Mouse (Mus musculus) kidney, embryonic 15.5 days (tissue): Measurements from ENCODE around the gene Fblim1. TPM values are rescaled to one million over a fixed set of nuclear protein-coding genes. Genes with fewer than 3 reads are reported as not detected.
A peak's percentile ranks its signal among the peaks of the same experiment; 100 is the strongest.

Source experiments
- ATAC-seq: fragments of 200-750 bp; cut with Nextera tagmentation; replicated peaks from 2 replicates; pipeline ENCODE4 v1.8.0; 2017; ENCODE audit warnings: moderate TSS enrichment; ENCODE audit not compliant: low FRiP score
- H3K27ac ChIP-seq: fragments of 300-500 bp; sonication (generic); 2 replicates; pipeline ENCODE4 v1.5.1; 2015; ENCODE audit warnings: mild to moderate bottlenecking, inconsistent platforms
- H3K27me3 ChIP-seq: fragments of 300-500 bp; sonication (generic); 2 replicates; pipeline ENCODE4 v1.6.1; 2015; ENCODE audit warnings: inconsistent platforms
- H3K36me3 ChIP-seq: fragments of 300-500 bp; sonication (generic); 2 replicates; pipeline ENCODE4 v1.6.1; 2015; ENCODE audit warnings: inconsistent platforms
- H3K4me1 ChIP-seq: fragments of 300-500 bp; sonication (generic); 2 replicates; pipeline ENCODE4 v1.6.1; 2015; ENCODE audit warnings: inconsistent platforms
- H3K4me2 ChIP-seq: fragments of 300-500 bp; sonication (generic); 2 replicates; pipeline ENCODE4 v1.6.1; 2015; ENCODE audit warnings: moderate library complexity, mild to moderate bottlenecking, inconsistent platforms
- H3K4me3 ChIP-seq: fragments of 300-500 bp; sonication (generic); replicated peaks from 2 replicates; pipeline ENCODE4 v1.5.1; 2015; ENCODE audit warnings: mild to moderate bottlenecking, inconsistent platforms
- H3K9ac ChIP-seq: fragments of 300-500 bp; sonication (generic); 2 replicates; pipeline ENCODE4 v1.6.1; 2015; ENCODE audit warnings: mild to moderate bottlenecking, inconsistent platforms
- H3K9me3 ChIP-seq: fragments of 300-500 bp; sonication (generic); replicated peaks from 2 replicates; pipeline ENCODE4 v1.6.1; 2016; ENCODE audit warnings: inconsistent platforms
- WGBS: fragments of 180-500 bp; shearing (Covaris S2); methylation state at CpG from one replicate; pipeline ENCODE4 v1.1.7; 2015; ENCODE audit warnings: mixed read lengths; 5-methylcytosine and 5-hydroxymethylcytosine counted together
- polyA plus RNA-seq: library from polyadenylated mRNA; unstranded; fragments of >200 nt; fragmentation: Nextera tagmentation; extraction: Ambion mirVana; gene quantifications from 2 replicates; pipeline ENCODE4 v1.2.1, GENCODE M21; 2015

Fblim1 gene
- polyA plus RNA-seq, 1 experiment from 2014 or later: 81.3 TPM

DNA sequence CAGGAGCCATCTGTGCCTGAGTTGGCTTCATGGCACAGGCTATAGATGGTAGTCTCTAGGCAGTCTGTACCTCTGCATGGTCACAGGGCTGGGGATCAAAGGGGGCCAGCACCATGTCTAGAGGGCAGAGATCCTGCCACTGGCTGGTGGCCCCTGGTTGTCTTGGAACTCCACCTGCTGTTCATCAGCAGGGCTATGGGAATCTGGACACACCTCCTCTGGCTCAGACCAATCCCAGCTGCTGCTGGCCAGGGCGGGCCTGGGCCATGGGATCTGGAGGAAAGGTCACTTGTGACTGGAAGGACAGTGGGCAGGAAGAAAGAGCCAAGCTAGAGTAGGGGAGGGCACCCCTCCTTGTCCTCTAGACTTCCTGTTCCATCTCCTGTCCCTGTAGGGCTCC is 17.8 kb upstream of the Fblim1 start, which contains the start of gene Slc25a34:
Gene Slc25a34 (minus strand): TSS at position 156 of the 400 bp plus-strand sequence.
- 29% methylated on average over 1 of the region's 1 CpGs for WGBS
- Histone ChIP-seq H3K9me3 (no peaks in the 10 kb centered on the region), H3K4me3 (no peak within 1 kb of the TSS), H3K27ac (peak within 1 kb of the TSS; percentile 27; the same call in 1 of the 2 replicates), H3K4me1 (peaks cover 25% of the 10 kb centered on the region), H3K27me3 (no peaks in the 10 kb centered on the region), H3K9ac (no peak within 1 kb of the TSS), H3K36me3 (peaks cover 34% of the 10 kb centered on the region), H3K4me2 (no peak within 1 kb of the TSS)
- ATAC-seq: peak; percentile 43

DNA sequence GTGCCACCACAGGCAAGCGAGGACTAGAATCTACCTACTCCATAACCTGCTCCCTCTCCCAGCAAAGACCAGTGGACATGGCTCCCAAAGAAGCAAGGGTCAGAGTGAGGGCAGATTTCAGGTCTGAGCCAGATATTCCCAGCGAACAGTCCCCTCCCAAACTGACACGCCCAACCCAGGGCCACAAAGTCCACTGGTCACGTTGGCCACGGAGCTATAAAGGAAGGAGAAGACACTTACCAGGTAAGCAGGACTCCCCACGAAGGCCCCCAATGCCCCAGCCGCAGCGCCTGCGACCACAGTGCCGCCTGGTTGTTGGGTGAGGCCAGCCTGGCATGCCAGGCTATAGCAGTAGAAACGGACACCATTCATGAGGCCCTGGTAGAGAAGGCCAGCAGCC is 17.1 kb upstream of the Fblim1 start:
- no peak overlapping the region for H3K9ac ChIP-seq
- H3K9me3 ChIP-seq: no peaks in the 10 kb centered on the region
- WGBS: 87% methylated on average over 11 of the region's 11 CpGs
- no peak overlapping the region for H3K4me3 ChIP-seq
- no peaks in the 10 kb centered on the region for H3K27me3 ChIP-seq
- ATAC-seq: no peak
- no peak overlapping the region for H3K4me2 ChIP-seq
- peaks cover 28% of the 10 kb centered on the region for H3K36me3 ChIP-seq
- H3K4me1 ChIP-seq: peaks cover 29% of the 10 kb centered on the region
- H3K27ac ChIP-seq: no peak overlapping the region

DNA sequence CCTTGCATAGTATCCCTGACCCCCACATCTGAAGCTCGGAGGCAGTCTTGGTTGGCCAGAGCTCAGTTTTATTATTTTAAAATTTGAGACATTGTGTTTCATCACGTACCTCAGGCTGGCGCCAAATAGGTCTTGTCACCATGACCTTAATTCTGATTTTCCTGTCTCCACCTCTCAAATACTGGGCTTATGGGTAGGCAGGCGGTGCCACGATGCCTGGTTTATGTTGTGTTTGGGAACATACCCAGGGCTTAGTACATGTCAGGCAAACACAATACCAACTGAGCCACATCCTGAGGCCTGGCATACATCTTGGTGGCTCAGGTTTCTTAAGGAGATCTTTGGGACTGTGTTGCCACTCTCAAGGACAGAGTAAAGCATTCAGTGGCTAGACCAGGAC is 16.7 kb upstream of the Fblim1 start:
- Histone ChIP-seq H3K36me3 (peaks cover 23% of the 10 kb centered on the region), H3K4me3 (no peak overlapping the region), H3K27ac (no peak overlapping the region), H3K4me2 (no peak overlapping the region), H3K27me3 (no peaks in the 10 kb centered on the region), H3K9me3 (no peaks in the 10 kb centered on the region), H3K9ac (no peak overlapping the region), H3K4me1 (peaks cover 34% of the 10 kb centered on the region)
- WGBS: 63% methylated on average over 5 of the region's 5 CpGs
- ATAC-seq: no peak

DNA sequence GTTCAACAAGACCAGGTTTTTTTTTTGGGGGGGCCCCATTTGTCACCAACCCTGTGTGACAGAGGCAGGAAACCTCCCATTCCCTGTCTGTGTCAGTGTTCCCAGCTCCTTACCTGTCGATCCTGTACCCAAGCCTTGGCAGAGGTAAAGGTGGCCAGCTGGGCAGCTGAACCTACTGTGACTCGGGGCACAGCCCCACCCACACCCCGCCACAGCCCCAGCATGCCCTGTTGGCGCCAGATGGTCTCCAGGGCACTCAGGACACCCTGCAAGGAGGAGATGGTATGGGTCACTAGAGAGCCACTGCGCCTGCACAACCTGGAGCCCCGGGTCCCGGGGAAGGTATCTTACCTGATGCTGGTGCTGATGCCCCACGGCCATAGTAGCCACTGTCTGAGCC is 16.2 kb upstream of the Fblim1 start:
- H3K9ac ChIP-seq: no peak overlapping the region
- H3K9me3 ChIP-seq: no peaks in the 10 kb centered on the region
- H3K4me2 ChIP-seq: no peak overlapping the region
- H3K27ac ChIP-seq: no peak overlapping the region
- no peak overlapping the region for H3K4me3 ChIP-seq
- peaks cover 18% of the 10 kb centered on the region for H3K36me3 ChIP-seq
- H3K27me3 ChIP-seq: no peaks in the 10 kb centered on the region
- WGBS: 75% methylated on average over 8 of the region's 8 CpGs
- ATAC-seq: no peak
- H3K4me1 ChIP-seq: peaks cover 39% of the 10 kb centered on the region

DNA sequence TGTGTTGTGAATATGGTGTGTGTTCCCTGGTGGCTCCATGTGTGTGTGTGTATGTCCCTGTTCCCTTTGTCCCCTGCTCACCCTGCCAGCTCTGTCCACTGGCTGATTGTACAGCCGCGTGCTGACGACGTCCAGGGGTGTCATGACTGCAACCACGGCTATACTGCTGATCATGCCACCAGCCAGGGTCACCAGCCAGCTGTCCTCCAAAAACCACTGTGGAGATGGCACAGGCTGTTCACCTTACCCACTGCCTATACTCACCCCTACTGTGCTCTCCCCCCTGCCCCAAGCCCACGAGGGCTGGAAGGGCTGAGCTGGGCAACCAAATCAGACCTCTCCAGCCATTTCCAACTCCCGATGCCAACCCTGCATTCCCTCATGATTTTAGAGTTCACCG is 15.4 kb upstream of the Fblim1 start:
- Histone ChIP-seq H3K27ac (no peak overlapping the region), H3K4me3 (no peak overlapping the region), H3K9ac (no peak overlapping the region), H3K27me3 (no peaks in the 10 kb centered on the region), H3K9me3 (no peaks in the 10 kb centered on the region), H3K36me3 (peaks cover 10% of the 10 kb centered on the region), H3K4me2 (no peak overlapping the region), H3K4me1 (peaks cover 40% of the 10 kb centered on the region)
- no peak for ATAC-seq
- 81% methylated on average over 8 of the region's 8 CpGs for WGBS

DNA sequence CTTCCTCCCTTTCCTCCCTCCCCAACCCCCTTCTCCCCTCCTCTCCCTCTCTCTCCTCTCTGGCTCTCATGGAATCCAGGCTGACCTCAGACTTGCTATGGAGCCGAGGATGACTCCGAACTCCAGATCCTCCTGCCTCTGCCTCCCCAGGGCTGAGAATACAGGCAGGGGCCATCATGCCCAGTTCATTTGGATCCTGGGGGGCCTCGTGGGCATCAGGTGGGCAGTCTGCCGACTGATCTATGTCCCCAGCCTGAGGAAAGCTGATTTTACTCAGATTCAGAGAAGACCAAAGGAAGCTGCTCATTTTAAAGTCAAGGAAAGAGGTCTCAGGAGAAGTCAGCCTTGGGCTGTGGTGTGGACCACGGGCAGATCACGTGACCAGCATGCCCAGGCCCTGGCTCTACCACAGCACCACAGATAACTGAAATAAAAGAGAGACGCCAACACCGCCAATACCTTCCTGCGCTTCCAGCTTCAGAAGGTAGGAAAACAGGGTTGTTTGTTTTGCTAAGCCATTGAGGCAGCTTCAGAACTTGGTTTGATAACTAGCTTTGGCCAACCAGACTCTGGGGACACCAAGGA is 13.5 kb upstream of the Fblim1 start:
- Histone ChIP-seq H3K4me3 (no peak overlapping the region), H3K27ac (no peak overlapping the region), H3K36me3 (no peaks in the 10 kb centered on the region), H3K27me3 (no peaks in the 10 kb centered on the region), H3K4me2 (no peak overlapping the region), H3K9ac (no peak overlapping the region), H3K9me3 (no peaks in the 10 kb centered on the region), H3K4me1 (peaks cover 39% of the 10 kb centered on the region)
- no peak for ATAC-seq
- WGBS: 81% methylated on average over 9 of the region's 9 CpGs

DNA sequence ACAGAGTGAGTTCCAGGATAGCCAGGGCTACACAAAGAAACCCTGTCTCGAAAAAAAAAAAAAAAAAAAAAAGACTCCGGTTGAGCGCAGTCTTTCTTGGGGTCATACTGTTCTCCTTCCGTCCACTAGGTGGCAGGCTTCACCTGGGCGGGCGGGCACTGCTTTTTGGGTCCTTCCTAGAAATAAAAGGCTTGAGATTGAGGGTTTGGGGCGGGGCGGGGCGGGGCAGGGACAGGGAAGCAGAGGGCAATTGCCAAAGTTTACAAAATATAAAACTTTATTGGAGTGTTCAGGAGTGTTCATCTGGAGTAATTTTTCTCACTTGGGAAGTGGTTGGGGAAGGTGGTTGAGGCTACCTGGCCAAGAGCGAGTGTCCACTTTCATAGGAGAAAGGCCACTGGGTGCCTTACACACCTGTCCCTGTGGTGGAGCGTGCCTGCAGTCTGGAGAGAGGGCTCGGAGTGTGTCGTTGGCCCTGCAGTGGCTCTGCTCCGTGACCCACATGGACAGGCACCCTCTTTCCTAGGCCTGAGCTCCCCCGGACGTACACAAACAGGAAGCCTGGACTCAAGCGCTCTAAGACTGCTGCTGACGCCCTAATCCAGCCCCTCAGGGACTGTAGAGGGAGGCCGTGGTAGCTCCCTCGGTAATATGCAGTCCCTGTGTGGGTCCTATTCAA is 12.8 kb upstream of the Fblim1 start, which contains the start of gene Tmem82:
Gene Tmem82 (minus strand): TSS at position 69 of the 679 bp plus-strand sequence.
- H3K4me3 ChIP-seq: peak within 1 kb of the TSS; percentile 39
- peaks cover 35% of the 10 kb centered on the region for H3K4me1 ChIP-seq
- H3K9me3 ChIP-seq: no peaks in the 10 kb centered on the region
- peak within 1 kb of the TSS; percentile 54 for H3K9ac ChIP-seq
- H3K27ac ChIP-seq: 0 out of 2 replicates have a peak within 1 kb of the TSS, but pooled peaks have one; percentile 32
- ATAC-seq: no peak
- 21% methylated on average over 20 of the region's 20 CpGs for WGBS
- peak within 1 kb of the TSS; percentile 67 for H3K4me2 ChIP-seq
- no peaks in the 10 kb centered on the region for H3K27me3 ChIP-seq
- H3K36me3 ChIP-seq: no peaks in the 10 kb centered on the region

DNA sequence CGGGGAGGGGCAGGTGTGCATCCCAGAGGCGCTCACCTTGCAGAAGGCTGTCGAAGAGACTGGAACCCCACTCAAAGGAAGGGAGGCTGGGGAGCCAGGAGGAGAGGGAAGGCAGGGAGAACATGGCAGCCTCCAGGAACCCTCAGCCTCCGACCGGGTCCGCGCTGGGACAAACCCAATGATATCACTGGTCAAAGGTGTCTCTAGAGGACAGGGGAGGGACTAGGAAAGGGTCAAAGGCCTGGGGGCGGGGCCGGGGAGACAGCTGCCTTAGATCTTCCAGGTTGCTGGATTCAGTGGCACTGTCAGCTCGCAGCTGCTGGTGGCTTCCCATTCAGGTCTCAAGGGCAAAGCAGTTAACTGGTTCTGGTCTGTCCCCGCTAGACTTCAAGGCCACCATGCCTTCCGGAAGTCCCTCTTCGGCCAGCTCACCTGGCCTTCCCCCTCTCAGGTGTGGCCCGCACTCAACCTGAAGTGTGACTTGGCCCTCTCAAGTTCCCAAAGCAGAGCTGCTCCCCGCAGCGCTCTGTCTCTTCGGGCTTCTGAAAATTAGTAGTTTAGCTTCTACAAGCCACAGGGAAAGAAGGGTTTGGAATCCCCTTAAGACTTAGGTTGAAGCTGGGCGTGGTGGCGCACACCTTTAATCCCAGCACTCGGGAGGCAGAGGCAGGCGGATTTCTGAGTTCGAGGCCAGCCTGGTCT is 12.1 kb upstream of the Fblim1 start:
- no peaks in the 10 kb centered on the region for H3K36me3 ChIP-seq
- H3K27me3 ChIP-seq: no peaks in the 10 kb centered on the region
- peak overlapping the region; percentile 67 for H3K4me2 ChIP-seq
- H3K27ac ChIP-seq: 0 out of 2 replicates have a peak overlapping the region, but pooled peaks have one; percentile 32
- 13% methylated on average over 22 of the region's 22 CpGs for whole genome bisulfite sequencing
- no peaks in the 10 kb centered on the region for H3K9me3 ChIP-seq
- peak overlapping the region; percentile 54 for H3K9ac ChIP-seq
- H3K4me3 ChIP-seq: peak overlapping the region; percentile 39
- H3K4me1 ChIP-seq: peaks cover 29% of the 10 kb centered on the region
- ATAC-seq: peak; percentile 44

DNA sequence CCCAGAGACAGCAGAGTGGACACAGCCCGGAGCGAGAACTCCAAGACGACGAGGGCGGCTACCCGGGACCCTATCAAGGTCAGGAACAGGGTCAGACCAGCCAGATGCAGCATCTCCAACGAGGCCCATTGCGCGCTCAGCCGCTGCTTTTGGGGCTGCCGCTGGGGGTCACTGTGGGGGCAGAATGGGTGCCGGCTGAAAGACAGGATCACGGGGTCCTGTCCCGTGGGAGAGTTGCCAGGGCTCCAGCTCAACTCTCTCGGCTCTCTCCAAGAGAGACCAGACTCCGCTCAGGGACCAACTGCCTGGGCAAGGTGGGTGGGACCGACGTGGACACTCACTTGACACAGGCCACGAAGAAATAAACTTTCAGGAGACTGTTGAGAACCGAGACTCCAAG is 11.4 kb upstream of the Fblim1 start:
- Histone ChIP-seq H3K27ac (0 out of 2 replicates have a peak overlapping the region, but pooled peaks have one; percentile 32), H3K27me3 (no peaks in the 10 kb centered on the region), H3K9me3 (no peaks in the 10 kb centered on the region), H3K36me3 (no peaks in the 10 kb centered on the region), H3K4me3 (peak overlapping the region; percentile 39), H3K9ac (peak overlapping the region; percentile 54), H3K4me2 (peak overlapping the region; percentile 67), H3K4me1 (peaks cover 24% of the 10 kb centered on the region)
- WGBS: 4% methylated on average over 20 of the region's 20 CpGs
- peak; percentile 41 for ATAC-seq

DNA sequence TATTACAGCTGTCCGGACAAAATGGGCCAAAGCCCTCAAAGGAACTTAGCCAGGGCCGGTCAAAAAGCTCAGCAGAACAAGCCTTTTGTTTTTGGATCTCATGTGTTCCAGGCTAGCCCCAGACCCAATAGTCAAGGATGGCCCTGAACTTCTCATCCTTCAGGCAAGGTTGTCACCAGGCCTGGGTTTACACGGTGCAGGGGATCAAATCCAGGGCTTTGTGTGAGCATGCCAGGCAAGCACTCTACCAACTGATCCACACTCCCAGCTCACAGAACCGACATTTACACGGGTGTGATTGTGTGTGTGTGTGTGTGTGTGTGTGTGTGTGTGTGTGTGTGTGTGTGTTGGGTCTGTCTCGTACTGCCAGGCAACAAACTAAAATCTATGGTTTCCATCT is 10.9 kb upstream of the Fblim1 start:
- no peak for ATAC-seq
- peaks cover 22% of the 10 kb centered on the region for H3K4me1 ChIP-seq
- H3K36me3 ChIP-seq: no peaks in the 10 kb centered on the region
- H3K4me2 ChIP-seq: no peak overlapping the region
- no peaks in the 10 kb centered on the region for H3K9me3 ChIP-seq
- no peaks in the 10 kb centered on the region for H3K27me3 ChIP-seq
- H3K4me3 ChIP-seq: 0 out of 2 replicates have a peak overlapping the region, but pooled peaks have one; percentile 39
- 75% methylated on average over 6 of the region's 6 CpGs for WGBS
- H3K9ac ChIP-seq: no peak overlapping the region
- H3K27ac ChIP-seq: no peak overlapping the region

DNA sequence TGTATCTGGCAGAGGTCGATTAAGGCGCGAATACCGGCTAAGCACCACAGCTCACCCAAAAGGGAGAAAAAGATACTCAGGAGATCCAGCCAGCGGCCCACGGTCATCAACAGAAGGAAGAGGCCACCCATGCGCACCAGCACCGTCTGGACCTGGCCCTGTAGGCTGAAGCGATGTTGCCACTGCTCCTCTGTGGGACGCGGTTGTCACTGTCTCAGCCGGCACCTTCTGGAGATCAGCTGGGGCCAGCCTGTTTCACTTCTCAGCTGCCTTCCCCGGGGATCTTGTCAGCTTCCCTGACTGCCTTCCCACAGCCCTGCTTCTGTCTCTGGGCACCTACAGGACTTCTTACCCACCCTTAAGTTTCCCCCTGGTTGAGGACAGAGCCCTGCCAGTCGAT is 9.1 kb upstream of the Fblim1 start:
- peaks cover 22% of the 10 kb centered on the region for H3K4me1 ChIP-seq
- no peak overlapping the region for H3K9ac ChIP-seq
- H3K36me3 ChIP-seq: no peaks in the 10 kb centered on the region
- H3K9me3 ChIP-seq: no peaks in the 10 kb centered on the region
- 83% methylated on average over 14 of the region's 14 CpGs for WGBS
- no peak overlapping the region for H3K4me3 ChIP-seq
- H3K27ac ChIP-seq: no peak overlapping the region
- no peak for ATAC-seq
- no peaks in the 10 kb centered on the region for H3K27me3 ChIP-seq
- no peak overlapping the region for H3K4me2 ChIP-seq

DNA sequence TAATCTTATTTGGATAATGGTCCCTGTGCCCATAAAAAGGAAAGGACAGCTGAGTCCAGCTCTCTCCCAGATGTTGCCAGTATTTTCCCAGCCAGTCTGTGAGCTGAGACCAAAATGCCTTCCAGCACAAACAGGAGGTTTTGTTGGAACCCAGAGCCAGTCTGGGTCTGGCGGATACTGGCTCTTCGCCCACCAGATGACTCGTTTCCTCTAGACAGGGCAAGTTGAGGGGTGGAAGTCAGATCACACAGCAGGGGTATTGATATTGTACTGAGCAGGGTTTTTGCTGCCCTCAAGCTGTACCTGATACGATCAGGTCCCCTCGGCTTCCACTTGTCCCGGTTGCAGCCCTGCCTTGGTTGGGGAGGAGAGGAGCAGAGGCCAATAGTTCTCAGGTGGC is 3.6 kb upstream of the Fblim1 start:
- peaks cover 16% of the 10 kb centered on the region for H3K4me1 ChIP-seq
- no peak overlapping the region for H3K4me2 ChIP-seq
- H3K27me3 ChIP-seq: no peaks in the 10 kb centered on the region
- H3K27ac ChIP-seq: no peak overlapping the region
- H3K4me3 ChIP-seq: no peak overlapping the region
- no peaks in the 10 kb centered on the region for H3K9me3 ChIP-seq
- no peaks in the 10 kb centered on the region for H3K36me3 ChIP-seq
- WGBS: 73% methylated on average over 6 of the region's 6 CpGs
- H3K9ac ChIP-seq: no peak overlapping the region
- ATAC-seq: no peak
